Mouse (Mus musculus): ENCODE results near the gene Tmem269. TPM values are rescaled to one million over a fixed set of nuclear protein-coding genes. Genes with fewer than 3 reads are reported as not detected.

Tmem269 gene
- not detected in 2 replicates for polyA plus RNA-seq (2016; fragmentation: Nextera tagmentation; extraction: Ambion mirVana)

DNA sequence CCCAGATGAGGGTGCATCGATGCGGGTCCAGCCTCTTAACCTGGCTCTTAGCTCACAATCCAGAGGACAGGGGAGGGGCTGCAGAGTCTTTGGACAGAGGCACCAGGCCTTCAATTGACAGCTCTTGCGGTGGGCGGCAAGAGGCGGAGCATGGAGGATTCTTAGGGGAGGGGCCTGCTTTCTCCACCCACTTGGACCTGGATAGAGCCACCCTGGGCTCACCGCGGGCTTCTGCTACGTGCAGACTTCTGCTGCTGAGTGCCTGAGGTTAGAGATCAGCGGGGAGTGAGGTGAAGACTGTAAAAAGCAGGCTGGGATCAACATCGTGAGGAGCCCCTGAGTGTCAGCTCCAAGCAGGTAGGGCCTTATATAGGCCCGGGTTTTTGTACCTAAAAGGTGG is at the start of gene Tmem269:
Tmem269 (minus strand) TSS at position 49 of the 400 bp plus-strand sequence.
- H3K27me3 ChIP-seq = no peaks in the 10 kb centered on the region
- peak; percentile 32; the same call in 1 of the 2 replicates for ATAC-seq (ENCODE audit: insufficient number of reproducible peaks, insufficient read depth, low FRiP score, low TSS enrichment)

DNA sequence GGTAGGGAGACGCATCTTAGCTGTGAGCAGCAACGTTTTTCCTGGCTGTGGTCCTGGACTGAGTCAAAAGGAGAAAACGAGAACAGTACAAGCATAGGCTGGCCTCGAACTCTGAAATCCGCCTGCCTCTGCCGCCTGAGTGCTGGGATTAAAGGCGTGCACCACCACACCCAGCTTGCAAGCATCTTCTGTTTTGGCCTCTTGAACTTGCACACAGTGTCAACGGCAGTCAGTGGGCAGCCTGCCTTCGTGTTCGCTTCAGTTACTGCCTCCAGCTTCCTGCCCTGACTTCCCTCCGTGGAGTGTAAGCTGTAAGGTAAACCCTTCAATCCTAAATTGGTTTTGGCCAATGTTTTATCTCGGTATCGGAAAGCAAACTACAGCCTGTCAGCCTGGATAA is 48.6 kb upstream of the Tmem269 start:
- Histone ChIP-seq H3K4me3 (no peak overlapping the region), H3K27ac (no peak overlapping the region), H3K36me3 (peaks cover 17% of the 10 kb centered on the region), H3K9ac (no peak overlapping the region), H3K9me3 (no peaks in the 10 kb centered on the region), H3K4me1 (no peaks in the 10 kb centered on the region), H3K4me2 (replicated peaks) (no peak overlapping the region), H3K27me3 (no peaks in the 10 kb centered on the region)
- WGBS = 74% methylated on average over 13 of the region's 13 CpGs
- no peak for ATAC-seq (ENCODE audit: insufficient number of reproducible peaks, insufficient read depth, low FRiP score, low TSS enrichment)

More for the DNA sequence above, at the start of gene Tmem269:
- Histone ChIP-seq H3K9ac (no peak within 1 kb of the TSS), H3K4me3 (no peak within 1 kb of the TSS), H3K4me1 (peaks cover 7% of the 10 kb centered on the region; the same call in 1 of the 2 replicates), H3K36me3 (no peaks in the 10 kb centered on the region), H3K9me3 (no peaks in the 10 kb centered on the region), H3K27ac (no peak within 1 kb of the TSS), H3K4me2 (replicated peaks) (no peak within 1 kb of the TSS)
- WGBS = 13% methylated on average over 11 of the region's 11 CpGs

DNA sequence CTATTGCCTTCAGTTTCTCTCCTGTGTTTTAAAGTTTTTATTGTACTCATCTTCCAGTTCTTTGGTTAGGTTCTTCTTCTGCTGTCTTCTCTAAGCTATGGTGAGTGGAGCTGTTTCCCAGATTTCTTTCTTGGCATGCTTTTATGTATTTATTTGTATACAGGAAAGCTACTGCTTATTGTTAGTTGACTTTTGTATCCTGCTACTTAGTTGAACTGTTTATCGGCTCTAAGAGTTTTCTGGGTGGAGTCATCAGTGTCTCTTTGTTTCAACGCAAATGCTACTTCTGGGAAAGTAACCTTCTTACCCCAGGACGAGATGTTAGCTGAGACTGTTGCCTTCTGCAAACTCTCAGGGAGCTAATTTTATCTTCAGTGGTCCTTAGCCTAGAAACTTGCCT is 45.4 kb upstream of the Tmem269 start:
- no peaks in the 10 kb centered on the region for H3K27me3 ChIP-seq
- no peak overlapping the region for H3K9ac ChIP-seq
- no peaks in the 10 kb centered on the region for H3K4me1 ChIP-seq
- WGBS = 77% methylated on average over 3 of the region's 3 CpGs
- no peaks in the 10 kb centered on the region for H3K9me3 ChIP-seq
- no peak overlapping the region for H3K27ac ChIP-seq
- H3K4me2 ChIP-seq (replicated peaks) = no peak overlapping the region
- H3K36me3 ChIP-seq = no peaks in the 10 kb centered on the region
- no peak overlapping the region for H3K4me3 ChIP-seq
- ATAC-seq (ENCODE audit: insufficient number of reproducible peaks, insufficient read depth, low FRiP score, low TSS enrichment) = no peak

DNA sequence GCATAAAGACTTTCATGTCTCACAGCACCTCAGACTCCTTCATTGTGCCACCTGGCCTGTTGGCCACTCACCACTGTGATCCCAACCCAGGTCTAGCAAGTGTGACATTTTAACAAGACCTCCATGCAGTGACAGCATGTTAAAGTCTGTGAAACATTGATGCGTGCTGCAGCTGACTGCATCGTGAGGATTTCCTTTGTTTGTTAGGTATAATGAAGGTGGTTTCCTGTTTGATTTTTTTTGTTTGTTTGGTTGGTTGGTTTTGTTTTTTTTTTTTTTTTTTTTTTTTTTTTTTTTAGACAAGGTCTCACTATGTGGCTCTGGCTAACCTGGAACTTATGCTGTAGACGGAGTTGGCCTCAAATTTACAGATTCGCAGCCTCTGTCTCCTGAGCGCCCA is 44.5 kb upstream of the Tmem269 start:
- Histone ChIP-seq H3K4me2 (replicated peaks) (no peak overlapping the region), H3K27me3 (no peaks in the 10 kb centered on the region), H3K36me3 (no peaks in the 10 kb centered on the region), H3K9me3 (no peaks in the 10 kb centered on the region), H3K4me3 (no peak overlapping the region), H3K27ac (no peak overlapping the region), H3K9ac (no peak overlapping the region), H3K4me1 (no peaks in the 10 kb centered on the region)
- no peak for ATAC-seq (ENCODE audit: insufficient number of reproducible peaks, insufficient read depth, low FRiP score, low TSS enrichment)
- WGBS = 90% methylated on average over 5 of the region's 5 CpGs

DNA sequence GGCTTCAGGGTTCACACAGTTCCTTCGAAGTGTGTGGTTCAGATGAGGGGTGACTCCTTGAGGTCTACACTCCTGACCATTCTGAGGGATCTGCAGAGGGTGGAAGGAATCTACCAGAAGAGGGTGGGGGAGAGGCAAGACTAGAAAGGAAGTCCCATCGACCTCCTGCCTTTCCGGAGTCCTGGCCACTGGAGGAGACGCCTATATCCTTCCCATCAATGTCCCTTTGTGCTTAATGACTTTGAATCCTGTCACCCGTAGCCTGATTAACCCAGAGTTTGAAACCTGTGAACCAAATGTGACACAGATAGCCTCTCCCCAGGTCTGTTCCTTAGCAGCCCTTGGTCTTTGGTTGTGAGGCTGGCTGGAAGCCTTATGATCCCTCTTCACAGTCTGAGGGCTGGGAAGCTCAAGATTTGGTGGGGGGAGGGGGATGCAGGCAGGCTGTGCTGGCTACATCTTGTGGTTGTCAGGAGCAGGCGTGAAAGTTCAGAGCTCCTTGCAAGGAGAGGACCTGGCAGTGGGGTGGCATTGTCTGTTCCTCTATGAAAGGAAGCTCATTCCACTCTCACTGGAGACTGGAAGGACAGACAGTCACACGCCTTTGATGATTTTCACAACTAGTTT is 43.2 kb upstream of the Tmem269 start:
- whole genome bisulfite sequencing = 61% methylated on average over 7 of the region's 7 CpGs
- no peaks in the 10 kb centered on the region for H3K27me3 ChIP-seq
- no peak overlapping the region for H3K27ac ChIP-seq
- no peaks in the 10 kb centered on the region for H3K36me3 ChIP-seq
- no peaks in the 10 kb centered on the region for H3K9me3 ChIP-seq
- H3K9ac ChIP-seq = no peak overlapping the region
- no peak overlapping the region for H3K4me3 ChIP-seq
- no peak overlapping the region for H3K4me2 ChIP-seq (replicated peaks)
- no peaks in the 10 kb centered on the region for H3K4me1 ChIP-seq
- ATAC-seq (ENCODE audit: insufficient number of reproducible peaks, insufficient read depth, low FRiP score, low TSS enrichment) = no peak

DNA sequence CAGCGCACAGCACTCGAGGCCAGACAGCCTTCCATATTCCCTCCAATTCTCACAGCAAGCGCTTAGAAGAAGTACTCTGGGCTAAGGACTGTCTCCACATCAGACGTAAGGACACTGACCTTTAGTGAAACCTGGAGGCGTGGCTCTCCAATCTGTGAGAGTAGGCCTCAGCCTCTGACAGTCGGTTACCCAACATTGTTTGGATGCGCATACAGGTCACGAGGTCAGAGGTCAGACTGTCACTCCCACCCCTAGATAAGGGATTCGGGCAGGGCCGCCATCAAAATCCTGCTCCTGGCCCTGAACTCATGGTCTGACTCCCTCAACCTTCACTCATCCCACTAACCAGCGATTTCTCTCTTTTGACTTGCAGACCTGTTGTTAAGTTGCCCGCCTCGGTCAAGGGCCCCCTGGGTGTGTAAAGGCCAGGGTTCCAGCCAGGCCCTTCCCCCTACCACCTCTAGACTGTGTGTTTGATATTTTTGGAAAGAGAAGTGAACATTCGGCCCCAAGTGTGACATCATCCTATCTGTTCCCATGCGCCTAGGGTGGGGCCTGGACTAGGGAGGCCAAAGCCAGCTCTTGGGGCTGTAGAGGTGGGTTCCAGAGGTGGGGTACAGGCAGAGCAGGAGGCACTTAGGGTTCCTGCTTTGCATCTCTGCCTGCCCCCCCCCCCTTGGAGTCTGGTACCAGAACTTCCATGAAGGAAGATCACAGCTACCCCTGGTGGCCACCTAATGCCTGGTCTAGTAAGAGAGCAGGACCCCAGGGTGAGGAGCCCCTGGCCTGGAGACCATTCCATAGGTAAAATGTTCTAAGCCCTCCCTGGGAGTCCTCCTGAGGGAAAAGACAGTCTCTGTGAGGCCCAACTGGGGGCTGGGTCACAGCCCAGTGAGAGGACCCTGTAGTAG is 41.6 kb upstream of the Tmem269 start:
- Histone ChIP-seq H3K9me3 (no peaks in the 10 kb centered on the region), H3K27ac (no peak overlapping the region), H3K4me3 (no peak overlapping the region), H3K4me1 (peaks cover 2% of the 10 kb centered on the region; the same call in 1 of the 2 replicates), H3K4me2 (replicated peaks) (no peak overlapping the region), H3K36me3 (no peaks in the 10 kb centered on the region), H3K27me3 (no peaks in the 10 kb centered on the region), H3K9ac (no peak overlapping the region)
- no peak for ATAC-seq (ENCODE audit: insufficient number of reproducible peaks, insufficient read depth, low FRiP score, low TSS enrichment)
- 84% methylated on average over 15 of the region's 15 CpGs for WGBS

DNA sequence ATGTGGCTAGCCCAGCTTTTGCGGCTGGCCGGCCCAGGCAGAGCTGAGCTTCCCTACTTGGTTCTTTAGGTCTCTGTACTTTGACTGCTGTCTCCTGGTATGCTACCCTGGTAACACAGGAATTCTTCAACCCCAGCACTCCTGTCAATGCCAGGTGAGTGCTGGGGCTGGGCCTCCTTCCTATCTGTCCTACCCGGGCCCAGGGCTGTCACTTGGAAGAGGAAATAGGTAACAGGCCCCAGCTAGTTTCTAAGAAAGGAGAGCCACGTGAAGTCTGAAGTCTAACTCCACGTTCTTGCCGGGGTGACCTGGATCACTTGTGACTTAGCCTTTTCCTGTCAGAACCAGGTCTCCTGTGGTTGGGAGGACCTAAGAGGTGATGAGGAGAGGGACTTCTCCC is 39.1 kb upstream of the Tmem269 start:
- Histone ChIP-seq H3K36me3 (no peaks in the 10 kb centered on the region), H3K4me1 (peaks cover 10% of the 10 kb centered on the region), H3K4me3 (no peak overlapping the region), H3K9me3 (no peaks in the 10 kb centered on the region), H3K27me3 (no peaks in the 10 kb centered on the region), H3K27ac (no peak overlapping the region), H3K9ac (no peak overlapping the region), H3K4me2 (replicated peaks) (no peak overlapping the region)
- 78% methylated on average over 6 of the region's 6 CpGs for WGBS
- ATAC-seq (ENCODE audit: insufficient number of reproducible peaks, insufficient read depth, low FRiP score, low TSS enrichment) = no peak

DNA sequence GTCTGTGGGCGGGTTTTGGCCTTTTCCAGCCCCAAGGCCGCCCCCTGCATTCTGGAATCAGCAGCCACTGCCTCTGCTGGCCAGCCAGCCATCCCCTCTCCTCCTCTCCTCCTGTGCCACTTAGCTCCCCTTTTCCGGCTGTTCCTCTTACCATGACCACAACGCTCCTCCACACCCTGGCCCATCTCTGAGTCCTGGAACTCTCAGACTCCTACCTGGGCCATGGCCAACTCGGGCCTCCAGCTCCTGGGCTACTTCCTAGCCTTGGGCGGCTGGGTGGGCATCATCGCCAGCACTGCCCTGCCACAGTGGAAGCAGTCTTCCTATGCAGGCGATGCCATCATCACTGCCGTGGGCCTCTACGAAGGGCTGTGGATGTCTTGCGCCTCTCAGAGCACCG is 37.3 kb upstream of the Tmem269 start, which contains the start of gene Cldn19:
Cldn19 (plus strand) TSS at position 64 of the 400 bp plus-strand sequence.
- no peak for ATAC-seq (ENCODE audit: insufficient number of reproducible peaks, insufficient read depth, low FRiP score, low TSS enrichment)
- Histone ChIP-seq H3K9me3 (no peaks in the 10 kb centered on the region), H3K9ac (no peak within 1 kb of the TSS; the same call in none of the 2 replicates), H3K4me3 (no peak within 1 kb of the TSS), H3K4me2 (replicated peaks) (no peak within 1 kb of the TSS), H3K36me3 (no peaks in the 10 kb centered on the region), H3K27ac (0 out of 2 replicates have a peak within 1 kb of the TSS, but pooled peaks have one; percentile 54), H3K27me3 (no peaks in the 10 kb centered on the region), H3K4me1 (peaks cover 10% of the 10 kb centered on the region)
- WGBS = 73% methylated on average over 12 of the region's 12 CpGs

DNA sequence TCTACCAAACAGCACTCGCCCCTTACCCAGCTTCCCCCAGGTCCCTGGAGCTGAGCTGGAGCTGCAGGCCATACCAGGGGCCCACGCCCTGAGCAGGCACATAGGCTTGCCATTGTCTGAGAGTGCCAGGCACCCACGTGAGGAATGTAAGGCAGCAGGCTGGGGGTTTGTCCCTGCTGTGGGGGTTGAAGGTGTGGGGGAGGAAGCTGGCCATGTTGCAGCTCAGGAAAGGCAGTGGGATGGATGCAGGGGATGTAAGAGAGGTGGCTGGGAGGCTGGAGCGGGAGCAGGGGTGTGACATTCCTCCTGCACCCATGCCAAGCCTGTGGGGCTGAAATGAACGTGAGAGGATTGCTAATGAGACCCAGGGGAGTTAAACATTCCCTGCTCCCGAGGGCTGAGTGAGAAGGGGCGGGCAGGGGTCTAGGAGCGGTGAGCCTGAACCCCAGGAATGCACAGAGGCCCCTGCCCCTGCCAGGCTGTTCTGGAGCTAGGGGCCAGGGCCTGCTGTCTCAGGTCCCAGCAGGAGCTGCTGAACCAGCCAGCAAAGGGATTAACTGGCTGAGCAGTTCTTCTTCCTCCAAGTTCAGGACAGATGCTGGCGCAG is 36.1 kb upstream of the Tmem269 start:
- Histone ChIP-seq H3K9me3 (no peaks in the 10 kb centered on the region), H3K4me1 (peaks cover 10% of the 10 kb centered on the region), H3K4me2 (replicated peaks) (no peak overlapping the region), H3K4me3 (no peak overlapping the region), H3K27ac (peak overlapping the region; percentile 54; the same call in 1 of the 2 replicates), H3K9ac (no peak overlapping the region; the same call in 1 of the 2 replicates), H3K36me3 (no peaks in the 10 kb centered on the region), H3K27me3 (no peaks in the 10 kb centered on the region)
- no peak for ATAC-seq (ENCODE audit: insufficient number of reproducible peaks, insufficient read depth, low FRiP score, low TSS enrichment)
- WGBS = 41% methylated on average over 9 of the region's 9 CpGs

DNA sequence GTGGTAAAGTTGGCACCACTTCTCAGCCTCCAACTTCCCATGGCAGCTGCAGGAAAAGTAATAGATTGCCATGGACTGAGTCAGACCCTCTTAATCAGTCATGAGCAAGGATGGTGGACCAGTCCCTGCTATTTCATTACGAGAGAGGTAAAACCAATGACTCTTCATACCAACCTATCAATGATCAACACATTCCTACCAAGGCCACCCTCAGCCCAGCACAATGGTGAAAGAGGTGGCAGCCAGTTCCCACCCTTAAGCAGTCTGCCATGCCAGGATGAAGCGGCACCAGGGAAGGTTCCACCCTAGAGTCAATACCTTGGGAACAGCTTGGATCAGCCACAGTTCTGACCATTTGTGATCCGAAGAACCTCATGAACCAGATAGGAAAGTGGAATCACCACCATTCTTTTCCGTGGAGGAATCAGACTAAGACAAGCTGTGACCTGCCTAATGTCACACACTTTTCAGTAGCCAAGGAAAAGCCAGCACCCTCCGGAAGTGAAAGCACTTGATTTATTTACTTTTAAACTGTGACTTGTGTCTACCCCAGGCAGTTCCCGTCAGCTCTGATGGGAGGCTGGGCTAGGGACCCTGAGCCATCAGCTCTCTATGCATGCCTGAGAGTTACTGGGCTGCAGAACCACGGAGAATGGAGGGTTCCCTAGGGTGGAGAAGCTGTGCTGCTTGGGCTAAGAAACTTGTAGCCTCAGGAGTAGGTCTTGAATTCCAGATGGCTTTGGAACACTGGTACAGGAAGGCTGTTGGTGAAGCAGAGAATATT is 34.2 kb upstream of the Tmem269 start:
- Histone ChIP-seq H3K9ac (no peak overlapping the region), H3K4me3 (no peak overlapping the region), H3K4me2 (replicated peaks) (no peak overlapping the region), H3K4me1 (peaks cover 10% of the 10 kb centered on the region), H3K36me3 (peaks cover 11% of the 10 kb centered on the region), H3K9me3 (no peaks in the 10 kb centered on the region), H3K27me3 (no peaks in the 10 kb centered on the region), H3K27ac (no peak overlapping the region)
- ATAC-seq (ENCODE audit: insufficient number of reproducible peaks, insufficient read depth, low FRiP score, low TSS enrichment) = no peak
- 62% methylated on average over 7 of the region's 7 CpGs for WGBS

DNA sequence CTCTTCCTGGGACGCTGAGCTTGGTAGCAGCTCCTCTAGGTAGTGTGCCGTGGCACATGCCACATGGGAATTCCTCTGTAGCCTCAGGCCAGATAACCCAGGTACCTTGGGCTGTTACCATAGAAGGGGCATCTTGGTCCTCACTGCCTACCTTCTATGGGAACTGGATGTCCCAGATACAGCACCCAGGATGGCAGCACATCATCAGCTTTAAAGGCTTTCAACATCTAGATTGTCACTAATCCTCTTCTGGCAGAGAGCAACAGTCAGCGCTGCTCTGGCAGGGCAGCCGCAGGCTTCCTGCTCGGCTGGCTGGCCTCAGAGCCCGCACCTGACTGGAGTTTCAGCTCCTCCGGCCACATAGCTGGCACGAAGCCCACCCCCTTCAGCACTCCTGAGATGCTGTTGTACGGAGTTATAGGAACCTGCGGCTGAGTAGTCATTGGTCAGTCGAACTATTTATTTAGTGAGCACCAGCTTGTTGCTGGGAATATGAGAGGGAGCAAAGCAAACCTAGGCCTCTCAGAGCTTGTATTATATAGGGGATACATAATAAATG is 30.5 kb upstream of the Tmem269 start:
- WGBS = 84% methylated on average over 11 of the region's 11 CpGs
- H3K9ac ChIP-seq = no peak overlapping the region
- H3K4me2 ChIP-seq (replicated peaks) = no peak overlapping the region
- no peak overlapping the region for H3K27ac ChIP-seq
- no peaks in the 10 kb centered on the region for H3K4me1 ChIP-seq
- H3K9me3 ChIP-seq = no peaks in the 10 kb centered on the region
- peaks cover 43% of the 10 kb centered on the region for H3K36me3 ChIP-seq
- no peak for ATAC-seq (ENCODE audit: insufficient number of reproducible peaks, insufficient read depth, low FRiP score, low TSS enrichment)
- H3K4me3 ChIP-seq = no peak overlapping the region
- H3K27me3 ChIP-seq = no peaks in the 10 kb centered on the region
